Mouse (Mus musculus) granulocyte monocyte progenitor cell, adult 5-6 weeks (primary cell): Measurements from ENCODE around the gene Arl6ip5. TPM values are rescaled to one million over a fixed set of nuclear protein-coding genes. Genes with fewer than 3 reads are reported as not detected.

Source experiments
- ATAC-seq: replicated peaks from 2 replicates; pipeline ENCODE4 v1.8.0; 2016; ENCODE audit warnings: mild to moderate bottlenecking, moderate TSS enrichment, inconsistent platforms; ENCODE audit not compliant: poor library complexity, severe bottlenecking
- total RNA-seq, 2 experiments: library from RNA; stranded (forward) in 1 of 2; stranded (reverse) in 1 of 2; fragments of 200-712, 200-1000 nt in 1 of 2; fragments of >200 nt in 1 of 2; fragmentation: Nextera tagmentation in 1 of 2; gene quantifications; 2 replicates each; pipeline ENCODE4 v1.2.3; 2014 to 2017

Arl6ip5 gene
- total RNA-seq, 2 experiments from 2014 or later, result 51.9 to 68.2 TPM

DNA sequence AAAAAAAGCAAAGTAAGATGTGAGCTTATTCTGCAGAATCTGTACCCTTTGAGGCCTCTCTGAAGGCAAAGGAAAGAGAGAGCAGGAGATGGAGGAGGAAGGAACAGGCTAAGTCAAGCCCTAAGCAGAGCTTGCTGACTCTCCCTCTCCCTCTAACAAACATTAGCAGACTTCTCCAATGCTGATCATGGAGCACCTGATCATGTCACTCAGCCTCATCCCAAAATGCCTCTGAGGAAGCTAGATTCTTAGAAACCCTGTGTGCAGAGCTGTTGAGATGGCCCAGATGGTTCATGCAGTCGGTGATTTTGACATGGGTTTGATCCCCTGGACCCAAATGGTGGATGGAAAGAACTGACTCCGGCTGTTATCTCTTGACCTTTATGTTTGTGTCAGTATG, 56.6 kb downstream of the Arl6ip5 start:
- no peak for ATAC-seq

DNA sequence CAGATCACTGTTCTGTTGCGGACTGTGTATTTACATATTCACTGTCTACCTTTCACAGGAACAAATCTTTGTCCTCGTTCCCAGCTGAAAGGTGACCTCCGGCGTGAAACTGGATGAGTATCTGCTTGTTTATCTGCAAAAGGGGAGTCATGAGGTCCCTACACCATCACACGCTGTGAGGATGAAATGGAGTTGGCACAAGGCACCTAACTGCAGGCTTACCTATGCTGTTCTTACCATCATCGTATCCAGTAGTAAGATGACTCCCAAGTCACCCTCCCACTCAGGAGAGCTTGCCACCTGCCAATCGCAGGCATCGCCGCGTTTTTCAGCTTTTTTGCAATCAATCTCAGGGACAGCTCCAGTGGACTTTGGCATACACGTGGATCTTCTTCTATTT, 59.1 kb downstream of the Arl6ip5 start:
- ATAC-seq, result no peak

- ATAC-seq, result no peak
Observed at GRCm38 (mm10) chr6:97272349-97272748, 61.9 kb downstream of the Arl6ip5 start.

DNA sequence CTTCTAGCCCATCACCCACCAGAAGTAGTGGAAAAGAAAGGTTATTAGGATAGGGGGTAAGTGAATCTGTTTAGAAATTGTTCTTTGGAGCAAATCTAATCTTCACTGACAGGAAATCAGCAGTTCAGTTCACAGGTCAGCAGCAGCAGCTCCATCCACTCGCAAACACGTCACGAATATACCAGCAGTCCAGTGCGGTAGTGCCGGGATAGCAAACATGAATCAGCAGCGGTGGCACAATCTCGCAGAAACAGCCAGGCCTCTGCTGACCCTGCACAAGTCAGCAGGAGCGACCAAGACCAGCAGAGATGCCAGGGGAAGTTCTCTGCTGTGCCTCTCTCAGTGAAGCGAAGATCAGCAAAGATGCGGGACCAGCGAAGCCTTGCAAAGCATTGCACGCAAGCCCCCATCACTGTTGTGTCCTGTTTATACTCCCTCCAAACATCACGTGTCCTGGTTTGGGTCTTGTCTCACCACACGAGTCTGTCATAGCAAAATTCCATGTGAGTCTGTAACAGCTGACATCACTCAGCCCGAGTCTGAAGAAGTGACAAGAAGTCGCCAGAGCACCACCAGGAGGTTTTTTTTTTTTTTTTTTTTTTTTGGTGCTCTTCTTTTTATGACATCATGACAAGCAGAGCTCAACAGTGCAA, 62.7 kb downstream of the Arl6ip5 start:
- ATAC-seq, result no peak

- ATAC-seq, result peak; percentile 56
Observed at GRCm38 (mm10) chr6:97273777-97274176, 63.3 kb downstream of the Arl6ip5 start.

DNA sequence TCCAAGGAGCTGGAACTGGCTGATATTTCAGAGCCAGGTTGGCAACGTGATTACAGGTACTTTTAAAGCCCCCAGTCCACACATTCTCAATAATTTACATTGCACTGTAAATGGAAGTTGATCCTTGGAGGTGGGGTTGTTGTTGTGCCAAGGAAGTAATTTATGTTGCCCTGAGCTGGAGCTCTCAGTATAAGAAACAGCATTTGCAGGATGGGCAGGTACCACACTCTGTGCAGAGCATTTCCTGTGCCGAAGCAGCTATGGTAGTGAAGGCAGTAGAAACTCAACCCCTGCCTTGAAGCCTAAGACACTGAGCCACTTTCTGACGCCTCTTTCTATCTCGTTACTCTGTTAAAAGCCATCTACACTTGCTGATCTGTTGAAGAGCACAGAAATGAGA, 65.3 kb downstream of the Arl6ip5 start:
- ATAC-seq, result no peak

DNA sequence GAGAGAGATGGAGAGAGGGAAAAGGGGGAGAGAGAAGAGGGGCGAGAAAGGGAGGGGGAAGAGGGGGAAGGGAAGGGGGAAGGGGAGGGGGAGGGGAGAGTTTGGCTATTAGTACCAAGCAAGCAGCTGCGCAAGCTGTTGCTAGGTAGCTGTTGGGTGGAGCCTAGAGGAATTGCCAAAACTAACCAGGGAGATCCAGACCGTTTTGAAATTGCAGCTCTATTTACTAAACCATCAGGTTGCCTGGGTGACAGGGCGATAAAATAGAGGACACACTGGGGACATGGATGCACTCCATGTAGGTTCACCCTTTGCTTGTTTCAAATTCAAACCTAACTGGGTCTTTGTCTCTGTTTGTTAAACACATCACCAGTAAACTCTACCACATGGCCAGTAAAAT, 65.9 kb downstream of the Arl6ip5 start:
- ATAC-seq, result no peak

DNA sequence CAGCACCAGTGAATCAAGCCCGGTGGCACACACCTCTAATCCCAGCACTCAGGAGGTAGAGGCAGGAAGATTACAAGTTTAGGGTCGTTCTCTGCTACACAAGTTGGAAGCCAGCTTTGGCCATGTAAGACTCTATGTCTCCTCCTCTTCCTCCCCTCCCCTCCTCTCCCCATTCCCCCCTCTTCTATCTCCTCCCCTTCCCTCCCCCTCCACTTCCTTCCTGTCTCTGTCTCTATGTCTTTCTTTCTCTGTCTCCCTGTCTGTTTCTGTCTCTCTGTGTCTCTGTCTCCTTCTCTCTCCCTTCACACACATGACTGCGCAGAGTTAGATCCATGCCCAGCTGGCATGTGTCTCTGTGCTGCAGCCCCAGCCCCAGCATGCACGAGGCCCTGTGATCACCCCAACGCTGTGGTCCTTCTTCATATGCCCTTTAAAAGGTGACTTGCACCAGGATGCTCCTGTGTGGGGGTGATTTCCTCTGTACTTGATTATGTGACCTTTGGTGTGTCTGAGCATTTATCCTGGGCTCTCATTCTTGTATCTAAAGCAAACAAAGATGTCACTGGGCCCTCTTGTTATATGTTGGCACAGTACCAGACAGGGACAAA, 66.5 kb downstream of the Arl6ip5 start:
- no peak for ATAC-seq

- ATAC-seq, result peak; percentile 77
Observed at GRCm38 (mm10) chr6:97278014-97278787, 67.7 kb downstream of the Arl6ip5 start.

GRCm38 (mm10) chr6:97278878-97279277, 68.4 kb downstream of the Arl6ip5 start:
- no peak for ATAC-seq

Other genes starting within 250 kb of the Arl6ip5 start
- gene Fam19a4, start 150.3 kb upstream of the Arl6ip5 start, total RNA-seq (2014; fragmentation: Nextera tagmentation), result not detected in 2 replicates
- gene Fam19a4, start 150.3 kb upstream of the Arl6ip5 start, total RNA-seq (2017), result not detected in 2 replicates
- 1.7 and 1.9 TPM in 2 replicates for gene Eogt, start 61.5 kb upstream of the Arl6ip5 start, total RNA-seq (2014; fragmentation: Nextera tagmentation)
- 2.4 and 4.5 TPM in 2 replicates for gene Eogt, start 61.5 kb upstream of the Arl6ip5 start, total RNA-seq (2017)
- 14.3 and 20.2 TPM in 2 replicates for gene Tmf1, start 31.6 kb upstream of the Arl6ip5 start, total RNA-seq (2014; fragmentation: Nextera tagmentation)
- gene Tmf1, start 31.6 kb upstream of the Arl6ip5 start, total RNA-seq (2017), result 72.7 and 108 TPM in 2 replicates
- 35.8 and 36.8 TPM in 2 replicates for gene Uba3, start 5.0 kb upstream of the Arl6ip5 start, total RNA-seq (2014; fragmentation: Nextera tagmentation)
- gene Uba3, start 5.0 kb upstream of the Arl6ip5 start, total RNA-seq (2017), result 54.7 and 64.6 TPM in 2 replicates
- gene Lmod3, start 42.1 kb downstream of the Arl6ip5 start, total RNA-seq (2014; fragmentation: Nextera tagmentation), result not detected in 2 replicates
- not detected in 2 replicates for gene Lmod3, start 42.1 kb downstream of the Arl6ip5 start, total RNA-seq (2017)